ENCODE assay signal across 26 mouse cellular contexts in the genomic region with DNA sequence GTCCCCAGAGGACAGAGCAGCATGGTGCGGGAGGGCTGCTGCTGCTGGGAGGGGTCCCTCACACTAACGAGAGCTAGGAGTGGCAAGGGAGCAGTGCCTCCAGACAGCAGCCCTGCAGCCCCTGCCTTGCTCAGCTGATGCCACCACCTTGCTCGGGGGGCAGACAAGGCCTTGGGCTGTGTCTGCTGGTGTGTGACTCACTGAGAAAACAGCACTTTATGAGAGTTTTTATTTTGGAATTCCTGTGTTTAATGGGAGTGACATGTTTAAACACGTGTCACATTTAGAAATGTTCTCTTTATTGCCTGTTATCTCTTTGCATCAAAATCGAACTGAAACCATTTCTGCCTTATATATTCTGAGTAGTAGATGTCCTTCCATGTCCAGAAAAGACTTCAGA. TPM values are rescaled to one million over a fixed set of nuclear protein-coding genes. Genes with fewer than 3 reads are reported as not detected.
DNase-seq lines count a peak whose midpoint lies in the region; ATAC-seq and TF ChIP-seq lines count a peak whose summit lies in the region.
"Had no signal": no experiment of that assay in that cellular context is flagged by ENCODE, and none has a peak within 500 bp of the region (broad histone marks: within the 10 kb centered on the region; RNA-seq: fewer than 3 reads in every experiment).

No protein-coding gene starts in this region.

- no peak overlapping the region for H3K9ac ChIP-seq in embryonic facial prominence, embryonic 14.5 days (ENCODE audit: low read depth, low read length)
- no peak overlapping the region for H3K9ac ChIP-seq in midbrain, embryonic 11.5 days (ENCODE audit: low read length)
- H3K9ac ChIP-seq in midbrain, postnatal 0 days (replicated peaks; ENCODE audit: low read length, poor library complexity, severe bottlenecking), result no peak overlapping the region
- H3K9ac ChIP-seq: forebrain, embryonic 13.5 days; heart, embryonic 15.5 days; hindbrain, embryonic 14.5 days; liver, embryonic 15.5 days had no signal

- no peaks in the 10 kb centered on the region for H3K4me1 ChIP-seq in embryonic facial prominence, embryonic 14.5 days (ENCODE audit: control insufficient read depth, insufficient read depth, low read length)
- H3K4me1 ChIP-seq in embryonic facial prominence, embryonic 10.5 days, result peaks cover 9% of the 10 kb centered on the region; the same call in 1 of the 2 replicates
- peaks cover 18% of the 10 kb centered on the region for H3K4me1 ChIP-seq in midbrain, embryonic 11.5 days (ENCODE audit: control insufficient read depth, insufficient read depth, low read length)
- no peaks in the 10 kb centered on the region for H3K4me1 ChIP-seq in midbrain, postnatal 0 days (ENCODE audit: insufficient read depth, low read length)
- H3K4me1 ChIP-seq in olfactory bulb, adult 2 months (ENCODE audit: control insufficient read depth, insufficient read depth, low read length), result peaks cover 26% of the 10 kb centered on the region
- H3K4me1 ChIP-seq: heart, embryonic 15.5 days; liver, embryonic 15.5 days had no signal

- CTCF ChIA-PET in Patski (lab: Charles Lee), result interaction anchor here (1.4 to 1.8 kb wide), 2 partner anchors 174 to 178 kb away, joined by 4 to 5 read pairs; no protein-coding TSS in a partner anchor

- no peak overlapping the region for H3K4me2 ChIP-seq in embryonic facial prominence, embryonic 14.5 days (ENCODE audit: low read depth, low read length)
- H3K4me2 ChIP-seq in midbrain, embryonic 11.5 days, result no peak overlapping the region
- H3K4me2 ChIP-seq in midbrain, postnatal 0 days (ENCODE audit: low read depth, low read length, poor library complexity, severe bottlenecking), result no peak overlapping the region
- H3K4me2 ChIP-seq: forebrain, embryonic 13.5 days; heart, embryonic 15.5 days; hindbrain, embryonic 14.5 days; liver, embryonic 15.5 days had no signal

- no peak overlapping the region for H3K4me3 ChIP-seq in embryonic facial prominence, embryonic 14.5 days (ENCODE audit: low read depth, low read length)
- no peak overlapping the region for H3K4me3 ChIP-seq in embryonic facial prominence, embryonic 10.5 days
- no peak overlapping the region for H3K4me3 ChIP-seq in midbrain, embryonic 11.5 days (ENCODE audit: low read depth, low read length)
- no peak overlapping the region for H3K4me3 ChIP-seq in midbrain, postnatal 0 days (ENCODE audit: low read depth, low read length)
- H3K4me3 ChIP-seq in olfactory bulb, adult 2 months (ENCODE audit: insufficient read depth, low read depth, low read length), result no peak overlapping the region
- H3K4me3 ChIP-seq: forebrain, embryonic 13.5 days; heart, embryonic 15.5 days; liver, embryonic 15.5 days had no signal

- DNase-seq in embryonic facial prominence, embryonic 14.5 days (ENCODE audit: low spot score), result no peak
- no peak for DNase-seq in embryonic facial prominence, embryonic 10.5 days (ENCODE audit: low spot score)
- no peak for DNase-seq in midbrain, embryonic 11.5 days (ENCODE audit: low spot score, missing footprints)
- DNase-seq in midbrain, postnatal 0 days (ENCODE audit: low spot score), result no peak
- DNase-seq in Patski (ENCODE audit: low read depth, low spot score), result no peak
- DNase-seq: B cell, adult 2 months; cerebellum, adult 11-12 months; cerebellum, postnatal 10 days; gastrocnemius, postnatal 36 days; heart, postnatal 36 days; kidney, adult 2 months; layer of hippocampus, adult 9-11 months; liver; lung, postnatal 4 days; midbrain, embryonic 14.5 days; retina, postnatal 1 day; right cerebral cortex, postnatal 25 days; spleen, adult 18-20 months; thymus, postnatal 14 days had no signal

- TF ChIP-seq POLR2A in olfactory bulb, adult 2 months (IDR thresholded peaks at IDR 0.05; ENCODE audit: insufficient read depth, low read depth, low read length), result no peak

- 0 out of 2 replicates have a peak, but pooled peaks have one; percentile 34 for ATAC-seq in embryonic facial prominence, embryonic 14.5 days (ENCODE audit: low read depth)
- peak; percentile 36; the same call in 1 of the 2 replicates for ATAC-seq in midbrain, embryonic 11.5 days (ENCODE audit: low FRiP score)
- no peak for ATAC-seq in midbrain, postnatal 0 days (ENCODE audit: low FRiP score)
- peak; percentile 72 for ATAC-seq in Patski
- ATAC-seq in erythroblast, adult 5-6 weeks (replicated peaks; ENCODE audit: low FRiP score, poor library complexity, severe bottlenecking), result no peak
- ATAC-seq: forebrain, embryonic 13.5 days had no signal

- H3K27me3 ChIP-seq in embryonic facial prominence, embryonic 14.5 days (replicated peaks; ENCODE audit: control insufficient read depth, insufficient read depth, low read length), result no peaks in the 10 kb centered on the region
- H3K27me3 ChIP-seq in embryonic facial prominence, embryonic 10.5 days (replicated peaks; ENCODE audit: low read depth, poor library complexity, severe bottlenecking), result no peaks in the 10 kb centered on the region
- H3K27me3 ChIP-seq in midbrain, embryonic 11.5 days (ENCODE audit: control insufficient read depth, insufficient read depth, low read length), result no peaks in the 10 kb centered on the region
- H3K27me3 ChIP-seq in midbrain, postnatal 0 days (ENCODE audit: insufficient read depth, low read length), result no peaks in the 10 kb centered on the region
- H3K27me3 ChIP-seq in Patski, result no peaks in the 10 kb centered on the region
- H3K27me3 ChIP-seq: forebrain, embryonic 13.5 days; heart, embryonic 15.5 days; liver, embryonic 15.5 days had no signal

- no peaks in the 10 kb centered on the region for H3K9me3 ChIP-seq in embryonic facial prominence, embryonic 14.5 days (ENCODE audit: control insufficient read depth, low read length)
- no peaks in the 10 kb centered on the region for H3K9me3 ChIP-seq in embryonic facial prominence, embryonic 10.5 days
- no peaks in the 10 kb centered on the region for H3K9me3 ChIP-seq in midbrain, embryonic 11.5 days (ENCODE audit: control insufficient read depth, low read length)
- no peaks in the 10 kb centered on the region for H3K9me3 ChIP-seq in midbrain, postnatal 0 days (ENCODE audit: low read length)
- H3K9me3 ChIP-seq: forebrain, embryonic 13.5 days; heart, embryonic 15.5 days; liver, embryonic 15.5 days had no signal

- POLR2A ChIA-PET in Patski (lab: Charles Lee), result interaction anchor here (1.7 kb wide), 1 partner anchor 21 kb away, joined by 9 read pairs; no protein-coding TSS in a partner anchor

- 62% methylated on average over 5 of the region's 5 CpGs for WGBS in embryonic facial prominence, embryonic 14.5 days
- 78% methylated on average over 5 of the region's 5 CpGs for WGBS in embryonic facial prominence, embryonic 10.5 days
- WGBS in midbrain, embryonic 11.5 days, result 68% methylated on average over 5 of the region's 5 CpGs
- WGBS in midbrain, postnatal 0 days, result 61% methylated on average over 5 of the region's 5 CpGs
- 50% methylated on average over 5 of the region's 5 CpGs for WGBS in olfactory bulb, adult 2 months

- no peak for TF ChIP-seq CTCF in midbrain, postnatal 0 days (IDR thresholded peaks at IDR 0.05)
- TF ChIP-seq CTCF in Patski (IDR thresholded peaks at IDR 0.05), result no peak
- no peak for TF ChIP-seq CTCF in olfactory bulb, adult 2 months (IDR thresholded peaks at IDR 0.05; ENCODE audit: insufficient read depth, low read depth, low read length)

- H3K27ac ChIP-seq in embryonic facial prominence, embryonic 14.5 days (replicated peaks; ENCODE audit: low read depth, low read length), result no peak overlapping the region
- no peak overlapping the region for H3K27ac ChIP-seq in embryonic facial prominence, embryonic 10.5 days (replicated peaks)
- H3K27ac ChIP-seq in midbrain, embryonic 11.5 days (ENCODE audit: low read depth, low read length), result no peak overlapping the region
- no peak overlapping the region for H3K27ac ChIP-seq in midbrain, postnatal 0 days (ENCODE audit: low read depth, low read length)
- peak overlapping the region; percentile 38; the same call in 1 of the 2 replicates for H3K27ac ChIP-seq in olfactory bulb, adult 2 months (ENCODE audit: insufficient read depth, low read depth, low read length)
- H3K27ac ChIP-seq: forebrain, embryonic 13.5 days; heart, embryonic 15.5 days; hindbrain, embryonic 14.5 days; kidney, postnatal 0 days; liver, embryonic 15.5 days had no signal

- in situ Hi-C loops in Patski (cut with MboI; ENCODE audit: low pct_unique_long_range_greater_than_20kb), result loop anchor here (25.0 kb wide), 1 partner anchor 519 kb away; no protein-coding TSS in a partner anchor

- H3K36me3 ChIP-seq in embryonic facial prominence, embryonic 14.5 days (ENCODE audit: control insufficient read depth, insufficient read depth, low read length), result peaks cover 11% of the 10 kb centered on the region
- H3K36me3 ChIP-seq in embryonic facial prominence, embryonic 10.5 days (replicated peaks), result peaks cover 44% of the 10 kb centered on the region
- no peaks in the 10 kb centered on the region for H3K36me3 ChIP-seq in midbrain, embryonic 11.5 days (ENCODE audit: control insufficient read depth, insufficient read depth, low read length)
- H3K36me3 ChIP-seq in midbrain, postnatal 0 days (ENCODE audit: insufficient read depth, low read length), result peaks cover 11% of the 10 kb centered on the region
- H3K36me3 ChIP-seq: heart, embryonic 15.5 days had no signal

RNA-seq across cellular contexts. Expression of gene Alox5, which starts 54.3 kb away (rescaled TPM):
- 2.0 and 2.4 TPM in 2 replicates for polyA plus RNA-seq in embryonic facial prominence, embryonic 14.5 days (2014; fragmentation: Nextera tagmentation; extraction: Ambion mirVana)
- 0.68 and 0.93 TPM in 2 replicates for polyA plus RNA-seq in embryonic facial prominence, embryonic 10.5 days (2016; fragmentation: Nextera tagmentation; extraction: Ambion mirVana)
- polyA plus RNA-seq in midbrain, embryonic 11.5 days (2014; fragmentation: Nextera tagmentation; extraction: Ambion mirVana), result 0.88 and 1.6 TPM in 2 replicates
- total RNA-seq in midbrain, postnatal 0 days (2014; rRNA removed), result 0.57 and 1.6 TPM in 2 replicates
- 0.48 and 0.74 TPM in 2 replicates for polyA plus RNA-seq in midbrain, postnatal 0 days (2015; fragmentation: Nextera tagmentation; extraction: Ambion mirVana)
- polyA plus RNA-seq in Patski (2021), result not detected
- not detected in 2 replicates for polyA plus RNA-seq in olfactory bulb, adult 2 months (2012; ENCODE audit: insufficient read depth, insufficient read length, low replicate concordance, missing spikeins)
- total RNA-seq in erythroblast, adult 5-6 weeks (2015; ENCODE audit: low replicate concordance), result 29.6 and 33.4 TPM in 2 replicates
- total RNA-seq in erythroblast, adult 5-6 weeks (2017; ENCODE audit: low replicate concordance), result 16.6 and 19.0 TPM in 2 replicates

Comparison
In these comparisons a context has a peak if more than half of its experiments do, and no peak if none do; other contexts are left out.
1. ATAC-seq: peak in embryonic facial prominence, embryonic 14.5 days (single experiment), midbrain, embryonic 11.5 days (single experiment) and Patski (single experiment); none in midbrain, postnatal 0 days (single experiment) and erythroblast, adult 5-6 weeks (single experiment).